Mouse (Mus musculus) retina, postnatal 1 day (tissue): ENCODE results near the gene Scgb3a1.
A peak's percentile ranks its signal among the peaks of the same experiment; 100 is the strongest.

ENCODE experiments used
- DNase-seq: peaks from one replicate; pipeline ENCODE4 v3.0.0-alpha.2; 2012

The Scgb3a1 gene

DNA sequence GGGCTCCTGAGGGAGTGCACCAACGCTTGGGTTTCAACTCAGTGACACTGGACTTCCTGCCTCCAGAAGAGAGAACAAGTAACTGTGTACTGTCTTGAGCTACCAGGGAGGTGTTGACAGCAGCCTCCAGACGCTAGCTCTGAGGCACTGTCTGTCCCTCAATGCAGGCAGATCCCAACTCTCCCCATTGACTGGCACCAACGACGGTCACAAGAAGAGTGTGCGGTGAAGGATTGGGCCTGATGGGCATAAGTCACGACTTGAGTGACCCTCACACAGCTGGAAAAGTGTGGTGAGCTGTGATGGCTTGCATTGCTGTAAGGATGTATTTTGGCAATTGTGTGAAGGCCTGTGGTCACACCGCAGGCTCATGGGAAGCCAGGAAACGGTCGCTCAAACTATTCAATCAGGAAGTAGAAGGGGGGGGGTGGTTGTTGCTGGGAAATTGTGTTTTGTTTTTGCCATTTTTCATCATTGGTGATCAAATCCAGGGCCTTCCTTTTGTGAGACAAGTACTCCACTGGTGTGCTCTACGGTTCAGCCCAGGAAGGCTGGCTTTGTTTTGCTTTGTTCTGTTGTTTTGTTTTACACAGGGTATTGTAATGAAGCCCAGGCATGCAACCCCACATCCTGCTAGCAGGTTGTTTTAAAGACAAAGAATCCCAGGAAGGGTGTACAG lies 4.5 kb upstream of the Scgb3a1 start:
- no peak for DNase-seq

DNA sequence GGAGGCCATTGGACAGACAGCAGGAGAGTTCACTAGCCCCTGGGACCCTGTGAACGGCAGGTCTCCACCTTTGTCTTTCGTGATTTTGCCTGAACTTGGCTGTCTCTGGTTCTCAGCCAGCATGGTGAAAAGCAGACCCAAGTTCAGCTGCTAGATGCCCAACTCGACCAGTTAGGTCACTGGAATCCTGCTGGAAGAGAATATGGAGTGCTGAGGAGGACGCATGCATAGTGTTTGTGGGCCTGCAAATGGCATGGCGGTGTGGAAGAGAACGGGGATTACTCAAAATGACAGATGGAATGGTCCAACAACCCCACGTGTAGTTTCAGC lies 4.0 kb upstream of the Scgb3a1 start:
- DNase-seq, result no peak

DNA sequence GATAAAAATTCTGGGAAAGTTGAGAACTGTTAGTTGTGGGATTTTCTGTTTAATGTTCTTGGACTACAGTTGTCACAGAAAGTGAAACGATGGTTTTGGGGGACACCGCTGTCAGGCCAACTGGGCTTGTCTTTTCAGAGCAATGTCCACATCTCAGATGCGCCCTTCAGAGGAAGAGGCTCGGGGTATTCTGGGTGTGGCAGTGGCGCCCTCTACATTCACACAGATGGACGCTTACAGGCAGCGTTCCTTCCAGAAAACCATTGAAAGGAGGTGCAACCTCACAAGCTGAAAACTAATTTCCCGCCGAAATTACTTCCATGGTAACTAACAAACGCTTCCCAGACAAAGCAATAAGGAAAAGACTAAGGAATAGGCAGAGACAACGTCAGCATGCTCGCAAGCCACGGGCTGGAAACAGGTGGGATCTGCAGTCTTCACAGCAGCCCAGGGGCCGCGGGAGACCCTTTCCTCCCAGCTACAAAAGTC lies 1.1 kb upstream of the Scgb3a1 start:
- DNase-seq, result no peak

DNA sequence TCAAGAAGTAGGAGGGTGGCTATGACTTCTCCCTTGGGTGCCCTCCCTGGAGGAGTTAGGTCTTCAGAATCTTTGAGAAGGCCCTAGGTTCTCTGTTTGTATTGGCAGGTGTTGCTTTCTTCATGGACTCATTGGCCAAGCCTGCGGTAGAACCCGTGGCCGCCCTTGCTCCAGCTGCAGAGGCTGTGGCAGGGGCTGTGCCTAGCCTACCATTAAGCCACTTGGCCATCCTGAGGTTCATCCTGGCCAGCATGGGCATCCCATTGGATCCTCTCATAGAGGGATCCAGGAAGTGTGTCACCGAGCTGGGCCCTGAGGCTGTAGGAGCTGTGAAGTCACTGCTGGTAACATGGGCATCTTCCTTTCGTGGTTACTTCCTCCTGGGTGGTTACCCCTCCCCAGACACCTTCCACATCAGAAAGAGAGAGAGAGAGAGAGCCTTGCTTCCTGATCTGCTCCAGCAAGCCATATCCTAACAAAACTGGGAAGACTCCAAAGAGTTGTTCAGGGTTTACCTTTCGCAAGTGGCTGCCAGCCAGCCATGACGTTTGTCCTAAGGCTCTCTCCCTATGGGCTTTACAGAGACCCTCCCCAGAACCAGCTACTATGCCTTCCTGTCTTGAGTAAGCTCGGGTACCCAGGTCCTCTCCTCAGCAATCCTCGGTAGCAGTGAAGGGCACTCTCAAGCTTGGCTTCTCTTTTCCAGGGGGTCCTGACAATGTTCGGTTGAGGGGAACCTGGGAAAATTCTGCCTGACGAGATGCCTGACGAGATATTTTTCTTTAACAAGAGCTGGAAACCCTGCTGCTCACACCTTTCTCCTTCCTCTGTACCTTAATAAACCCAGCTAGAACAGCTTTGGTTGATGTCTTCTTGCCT lies 1.1 kb downstream of the Scgb3a1 start:
- no peak for DNase-seq

DNA sequence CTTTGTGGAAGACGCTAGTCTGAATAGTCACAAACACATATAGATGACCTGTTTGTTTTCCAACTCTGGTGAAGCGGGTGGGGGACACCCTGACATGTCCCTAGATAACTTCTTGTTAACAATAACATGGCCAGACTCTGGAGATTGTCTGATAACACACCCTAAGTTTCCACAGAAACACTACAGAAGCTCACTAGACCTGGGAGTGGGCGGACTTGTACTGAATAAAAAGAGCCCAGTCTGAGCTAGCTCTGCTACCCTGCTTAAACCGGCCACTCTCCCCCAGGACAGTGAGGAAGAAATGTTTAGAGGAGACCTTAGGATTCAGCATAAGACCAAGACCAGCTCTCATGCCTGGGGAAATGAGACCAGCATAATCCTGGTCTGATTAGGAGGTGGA lies 2.1 kb downstream of the Scgb3a1 start:
- no peak for DNase-seq

DNA sequence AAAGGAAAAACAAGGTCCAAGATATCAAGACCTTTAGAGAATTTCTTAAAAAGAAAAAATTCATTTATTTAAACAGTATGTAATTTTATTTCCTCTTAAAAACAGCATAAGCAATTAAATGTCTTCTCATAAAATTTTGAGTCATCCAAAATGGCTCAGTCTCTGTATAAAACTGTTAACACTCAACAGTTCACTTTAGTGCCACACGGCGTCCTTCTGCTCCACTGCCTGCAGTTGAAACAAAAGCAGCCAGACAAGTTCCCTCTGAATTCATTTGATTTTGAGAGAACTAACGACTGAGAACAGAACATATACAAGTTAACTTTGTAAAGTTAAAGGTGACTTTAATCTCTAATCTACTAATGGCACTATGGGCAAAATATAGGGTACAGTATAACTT lies 10.0 kb downstream of the Scgb3a1 start:
- DNase-seq, result no peak

DNA sequence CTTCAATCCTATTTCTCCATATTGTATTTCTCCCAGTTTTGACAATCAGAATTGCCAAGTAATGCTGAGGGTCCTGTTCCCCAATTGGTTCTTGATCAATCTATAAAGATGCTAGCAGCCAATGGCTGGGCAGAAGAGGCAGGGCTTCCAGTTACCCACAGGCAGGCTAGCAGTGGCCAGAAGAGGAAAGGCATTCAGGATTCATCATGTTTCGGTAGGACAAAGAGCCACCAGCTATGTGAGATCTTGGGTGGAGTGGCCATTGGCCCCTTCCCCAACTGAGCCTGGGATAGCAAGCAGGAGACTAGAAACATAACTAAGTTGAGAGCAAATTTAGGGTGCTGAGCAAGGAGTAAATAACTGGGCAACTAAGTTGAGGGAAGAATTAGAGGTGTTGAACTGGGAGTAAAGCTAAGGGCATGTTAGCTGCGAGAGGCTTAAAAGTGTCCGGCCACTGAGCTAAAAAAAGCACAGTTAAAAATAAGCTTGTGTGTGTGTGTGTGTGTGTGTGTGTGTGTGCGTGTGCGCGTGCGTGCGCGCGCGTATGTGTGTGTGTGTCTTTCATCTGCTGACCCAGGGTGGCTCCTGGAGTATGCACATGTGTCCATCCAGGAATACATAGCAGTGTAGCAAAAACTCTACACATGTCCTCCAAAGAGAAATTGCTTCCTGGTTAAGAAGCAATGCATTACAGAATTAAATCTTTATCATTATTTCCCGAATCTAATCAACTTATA lies 21.0 kb downstream of the Scgb3a1 start:
- DNase-seq, result no peak

DNA sequence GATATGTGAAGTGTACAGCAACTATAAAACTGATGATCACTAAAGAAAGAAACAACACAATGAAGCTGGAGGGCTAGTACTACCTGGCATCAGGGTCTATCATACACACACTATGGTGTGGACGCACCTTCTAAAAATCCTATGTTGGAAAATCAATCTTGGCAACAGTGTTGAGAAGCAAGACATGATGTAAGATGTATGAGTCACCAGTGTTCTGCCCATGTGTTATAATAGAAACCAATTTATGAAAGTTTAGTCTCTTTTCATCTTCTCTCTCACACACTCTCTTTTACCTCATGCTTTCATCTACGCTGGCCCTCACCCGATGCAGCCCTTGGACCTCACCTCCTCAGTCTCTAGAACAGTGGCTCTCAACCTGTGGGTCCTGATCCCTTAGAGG lies 31.6 kb downstream of the Scgb3a1 start:
- no peak for DNase-seq

DNA sequence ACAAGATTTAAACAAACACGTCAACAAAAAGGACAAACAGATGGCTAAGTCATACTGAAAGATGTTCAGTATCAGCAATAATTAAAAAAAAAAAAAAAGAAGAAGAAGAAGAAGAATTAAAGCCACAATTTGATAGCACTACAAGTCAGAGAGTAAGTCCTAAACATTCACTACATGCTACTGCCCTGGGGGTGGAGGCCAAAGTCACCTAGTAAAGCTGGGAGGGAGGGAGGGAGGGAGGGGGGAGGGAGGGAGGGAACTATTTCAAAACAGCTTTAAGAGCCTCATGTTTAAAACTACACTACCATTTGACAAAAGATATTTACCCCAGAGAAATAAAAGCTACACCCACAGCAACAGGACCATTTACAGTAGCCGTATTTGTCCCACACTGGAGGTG lies 32.3 kb downstream of the Scgb3a1 start:
- DNase-seq, result no peak

DNA sequence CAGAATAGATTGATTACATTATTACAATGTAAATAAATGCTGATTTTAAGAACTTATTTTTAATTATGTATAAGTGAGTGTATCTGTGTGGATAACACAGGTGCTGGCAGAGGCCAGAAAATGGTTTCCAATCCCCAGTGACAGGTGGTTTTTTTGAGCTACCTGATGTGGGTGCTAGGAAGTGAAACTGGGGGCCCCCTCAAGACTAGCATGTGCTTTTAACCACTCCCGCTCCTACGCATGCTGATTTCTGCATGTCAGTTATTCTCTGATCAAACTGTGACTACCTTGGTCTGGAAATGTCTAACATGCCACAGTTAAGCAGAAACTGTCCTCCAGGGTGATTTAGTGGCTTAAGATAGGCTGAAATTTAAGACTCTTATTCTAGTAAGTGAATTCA lies 33.1 kb downstream of the Scgb3a1 start:
- no peak for DNase-seq

DNA sequence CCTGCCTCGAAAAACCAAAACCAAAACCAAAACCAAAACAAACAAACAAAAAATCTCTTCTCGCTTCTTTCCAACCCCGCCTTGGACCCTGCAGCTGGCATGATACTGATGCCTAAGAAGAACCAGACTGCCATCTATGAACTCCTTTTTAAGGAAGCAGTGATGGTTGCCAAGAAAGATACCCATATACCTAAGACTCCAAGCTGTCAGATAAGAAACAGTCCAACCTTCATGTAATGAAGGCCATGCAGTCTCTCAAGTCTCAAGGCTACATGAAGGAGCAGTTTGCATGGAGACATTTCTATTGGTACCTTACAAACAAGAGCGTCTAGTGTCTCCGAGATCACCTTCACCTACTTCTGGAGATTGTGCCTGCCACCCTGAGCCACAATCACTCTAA lies 34.4 kb downstream of the Scgb3a1 start:
- no peak for DNase-seq

DNA sequence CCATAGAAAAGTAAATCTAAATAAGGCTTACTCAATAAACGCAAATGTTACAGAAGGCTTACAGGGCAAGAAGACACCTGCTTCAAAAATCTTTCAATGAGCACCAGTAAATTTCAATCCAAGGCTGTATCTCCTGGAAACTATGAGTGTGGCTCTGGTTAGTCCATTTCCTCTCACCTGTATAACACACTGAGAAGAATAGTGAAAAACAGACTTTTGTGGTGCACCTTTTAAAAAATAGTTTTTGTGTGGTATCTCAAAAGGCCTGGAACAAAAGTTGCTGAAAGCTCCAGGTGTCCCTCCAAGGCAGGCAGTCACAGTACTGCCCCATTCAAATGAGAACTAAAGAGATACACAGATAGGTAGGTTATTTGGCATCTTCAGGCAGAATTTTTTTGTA lies 35.7 kb downstream of the Scgb3a1 start:
- DNase-seq, result no peak

DNA sequence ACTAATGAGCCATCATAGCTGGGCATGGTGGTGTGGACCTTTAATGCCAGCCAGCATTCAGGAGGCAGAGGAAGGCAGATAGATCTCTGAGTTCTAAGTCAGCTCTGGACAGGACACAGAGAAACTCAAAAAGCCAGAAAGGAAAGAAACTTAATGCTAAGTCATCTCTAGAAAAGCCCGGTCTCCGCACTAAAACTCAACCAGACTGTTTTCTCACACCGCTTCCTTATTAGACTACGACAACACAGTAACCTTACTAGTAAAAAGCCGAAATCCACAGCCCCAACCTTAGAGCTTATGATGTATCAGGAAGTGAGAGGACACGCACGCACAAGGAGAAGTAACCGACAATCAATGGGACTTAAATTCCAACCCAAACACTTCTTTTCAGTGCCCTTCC lies 38.6 kb downstream of the Scgb3a1 start:
- DNase-seq, result no peak

DNA sequence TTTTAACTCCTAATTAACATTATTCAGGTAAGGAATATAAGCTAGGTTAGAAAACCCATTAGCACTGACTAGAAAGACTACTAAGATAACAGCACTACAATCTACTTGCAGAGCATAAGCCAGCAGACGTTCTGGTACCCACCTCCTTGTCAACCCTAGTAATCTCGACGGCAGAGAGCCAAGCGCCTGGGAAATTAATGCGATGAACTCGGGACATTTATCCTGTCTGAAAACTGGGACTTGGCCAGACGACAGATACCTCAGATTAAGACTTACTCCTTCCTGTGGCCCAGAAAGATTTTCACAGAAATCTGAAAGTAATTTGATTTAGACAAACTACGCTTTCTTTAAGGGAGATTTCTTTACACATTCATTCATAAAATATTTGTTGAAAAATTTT lies 41.4 kb downstream of the Scgb3a1 start:
- peak; percentile 40 for DNase-seq

DNA sequence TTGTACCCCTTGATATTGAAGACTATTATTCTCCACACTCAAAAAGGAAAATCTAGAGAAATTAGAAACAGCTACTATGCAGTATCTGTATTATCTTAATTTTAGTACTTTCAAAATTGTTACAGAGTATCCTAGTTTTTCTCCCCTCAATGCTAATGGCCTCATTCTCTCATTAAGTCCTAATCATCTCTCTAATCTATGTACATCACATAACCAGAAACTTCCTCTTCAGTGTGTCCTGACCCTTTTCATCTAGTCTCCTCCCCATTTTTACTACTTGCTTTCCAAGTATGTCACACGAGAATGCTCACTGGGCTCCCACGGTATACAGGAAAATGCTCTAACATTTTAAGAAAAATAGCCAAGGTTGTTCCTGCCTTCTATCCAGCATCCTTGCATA lies 44.4 kb downstream of the Scgb3a1 start:
- no peak for DNase-seq

DNA sequence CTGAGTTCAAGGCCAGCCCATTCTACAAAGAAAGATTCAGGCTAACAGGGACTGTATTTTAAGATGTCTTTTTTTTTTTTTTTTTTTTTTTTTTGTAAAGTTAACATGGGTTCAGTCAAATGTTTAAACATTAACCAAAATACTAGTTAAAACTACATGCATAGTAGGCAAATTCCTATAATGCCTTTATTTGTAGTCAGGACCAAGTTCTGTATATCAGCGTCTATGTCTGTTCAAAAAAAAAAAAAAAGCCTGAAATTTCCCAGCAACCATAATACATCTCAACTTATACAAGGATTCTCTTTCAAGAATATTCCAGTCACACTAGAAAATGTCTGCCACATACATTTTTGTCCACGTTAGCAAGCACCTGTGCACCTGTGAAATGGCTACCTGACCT lies 47.3 kb downstream of the Scgb3a1 start:
- DNase-seq, result no peak

DNA sequence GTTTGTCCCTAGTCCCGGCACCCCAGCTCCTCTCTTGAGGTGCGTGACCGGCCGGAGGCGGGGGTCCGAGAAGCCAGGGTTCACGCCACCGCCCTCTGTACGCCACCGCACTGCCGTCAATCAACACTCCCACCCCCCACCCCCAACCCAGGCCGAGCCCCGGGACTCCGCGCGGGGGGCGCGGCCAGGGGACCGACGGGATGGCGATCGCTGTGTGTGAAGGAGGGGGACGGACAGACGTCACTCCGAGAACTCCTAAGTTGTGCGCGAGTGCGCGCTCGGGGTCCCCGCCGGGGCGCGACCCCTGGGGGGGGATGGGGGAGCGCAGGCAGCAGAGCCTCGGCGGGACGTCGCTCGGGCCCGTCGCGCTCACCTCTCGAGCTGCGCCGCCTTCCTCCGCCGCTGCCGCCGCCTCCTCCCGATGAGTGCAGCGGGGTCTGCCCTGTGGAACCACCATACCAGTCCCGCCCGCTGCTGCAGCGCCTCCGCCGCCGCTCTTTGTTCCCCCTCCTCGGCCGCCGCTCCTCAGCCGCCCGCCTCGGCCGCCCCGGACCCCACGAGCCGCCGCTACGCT lies 48.7 kb downstream of the Scgb3a1 start:
- DNase-seq, result peak; percentile 69

DNA sequence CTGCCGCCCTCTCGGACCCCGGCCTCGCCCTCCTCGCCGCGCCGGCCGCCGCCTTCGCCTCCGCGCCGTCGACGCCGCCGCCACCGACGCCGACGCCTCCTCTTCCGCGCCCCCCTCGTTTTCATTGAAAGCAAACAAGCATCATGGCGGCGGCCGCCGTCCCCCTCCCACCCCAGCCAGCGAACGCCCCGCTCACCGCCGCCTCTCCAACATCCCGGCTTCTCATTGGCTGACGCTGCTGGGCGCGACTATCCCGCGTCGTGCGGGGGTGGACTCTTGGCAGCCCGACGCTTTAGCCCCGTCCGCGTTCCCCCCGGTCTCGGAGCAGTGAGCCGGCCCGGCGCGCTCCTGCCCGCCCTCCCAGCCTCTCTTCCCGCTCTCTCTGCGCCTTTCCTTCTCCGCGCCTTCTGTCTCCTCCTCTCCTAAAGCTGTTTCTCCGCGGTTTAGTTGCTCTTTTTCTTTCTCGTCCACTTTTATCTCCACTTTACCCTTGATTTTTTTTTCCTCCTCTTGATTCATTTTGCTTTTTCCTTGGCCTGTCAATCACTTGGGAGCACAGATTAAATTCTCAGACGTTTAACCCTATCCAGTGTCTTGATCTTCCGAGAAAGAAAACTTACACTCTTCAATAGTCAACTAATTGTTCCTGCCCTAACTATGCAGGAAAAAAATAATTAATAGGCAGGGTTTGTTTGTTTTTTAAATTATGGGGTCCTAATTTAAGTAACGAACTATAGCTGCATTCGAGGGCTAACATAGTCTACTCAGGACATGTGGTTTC lies 49.3 kb downstream of the Scgb3a1 start, which contains the start of gene Cnot6:
TSS of gene Cnot6 (minus strand) at position 169 of the 781 bp plus-strand sequence.
- peak; percentile 100 for DNase-seq

DNA sequence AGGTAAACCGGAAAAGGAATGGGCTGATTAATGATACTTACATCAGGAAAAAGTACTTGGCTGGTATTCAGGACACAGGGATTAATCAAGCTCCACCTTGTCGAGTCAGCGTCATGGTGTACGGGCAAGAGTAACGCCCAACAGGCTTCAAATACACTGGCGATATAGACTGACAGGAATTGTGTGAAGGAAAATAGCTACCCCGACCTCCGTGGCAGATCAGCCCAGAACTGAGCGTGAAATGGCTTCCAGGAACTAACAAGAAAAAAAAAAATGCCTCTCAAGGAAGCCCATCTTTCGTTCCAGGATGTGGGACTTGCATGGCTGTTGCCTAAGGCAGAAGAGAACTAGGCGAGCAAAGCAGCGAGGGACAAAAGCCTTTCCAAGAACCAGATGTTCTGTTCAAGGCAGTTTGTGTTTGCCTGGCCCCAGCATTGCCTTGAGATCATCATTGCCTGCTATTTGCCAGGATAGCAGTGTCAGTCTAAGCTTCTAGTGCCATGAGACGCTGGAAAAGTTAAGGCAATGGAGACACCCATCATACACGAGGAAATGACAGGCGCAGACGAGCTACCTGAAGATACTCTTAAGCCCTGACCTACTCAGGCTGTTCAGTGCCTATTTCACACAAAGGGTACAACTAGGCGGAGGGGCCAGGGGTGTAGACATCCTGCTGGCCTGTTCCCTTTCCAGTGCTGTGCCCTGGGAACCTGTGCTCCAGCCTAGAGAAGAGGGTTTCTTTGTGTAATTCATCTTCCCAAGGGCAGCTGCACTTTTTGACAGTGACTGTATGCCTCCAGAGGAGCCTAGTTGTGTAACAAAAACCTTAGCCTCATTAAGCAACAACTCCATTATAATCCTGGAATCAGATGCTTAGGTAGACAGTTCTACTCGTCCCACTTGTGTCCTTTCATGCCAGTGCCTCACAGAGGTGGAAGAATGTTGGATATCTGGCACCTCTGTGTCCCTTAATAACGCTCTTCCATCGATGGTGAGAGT lies 50.2 kb downstream of the Scgb3a1 start:
- peak; percentile 56 for DNase-seq
